Mouse (Mus musculus) heart, postnatal 0 days (tissue): ENCODE data around the gene Fmn2.

Experiments
- CTCF ChIP-seq: IDR thresholded peaks from 2 replicates; pipeline ENCODE4 v1.5.1; 2016; ENCODE audit warnings: antibody characterized with exemption, control low read depth, low read depth
- EP300 ChIP-seq: IDR thresholded peaks from 2 replicates; pipeline ENCODE4 v1.6.1; 2016; ENCODE audit warnings: antibody characterized with exemption, low read depth

DNA sequence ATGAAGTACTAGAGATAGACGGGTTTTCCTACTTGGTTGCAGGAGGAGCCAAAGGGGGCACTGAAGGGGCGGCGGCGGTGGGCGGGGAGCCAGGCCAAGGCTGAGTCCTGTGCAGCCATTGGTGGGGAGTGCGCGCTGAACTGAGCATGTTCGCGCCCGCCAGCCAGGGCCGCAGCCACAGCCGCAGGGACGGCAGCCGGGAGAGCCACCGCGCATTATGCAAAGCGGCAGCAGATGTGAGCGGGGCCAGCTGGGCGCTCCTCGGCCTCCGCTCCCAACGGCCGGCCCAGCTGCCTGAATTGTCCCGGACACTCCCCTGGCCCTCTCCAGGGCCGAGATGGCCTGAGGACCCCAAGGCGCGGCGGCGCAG, at the start of gene Fmn2:
- TF ChIP-seq CTCF (no peak), EP300 (no peak)
